Mouse (Mus musculus) bone marrow, adult 2 months (tissue): Measurements from ENCODE around the gene Immp2l. TPM values are rescaled to one million over a fixed set of nuclear protein-coding genes. Genes with fewer than 3 reads are reported as not detected.

ENCODE experiments used
- H3K27ac ChIP-seq: fragments of 200-500 bp; 2 replicates; pipeline ENCODE4 v1.5.1; 2012; ENCODE audit warnings: low read depth, mild to moderate bottlenecking, control low read depth, inconsistent platforms, low read length; ENCODE audit not compliant: control insufficient read depth, poor library complexity, insufficient read depth
- H3K4me1 ChIP-seq: fragments of 200-500 bp; 2 replicates; pipeline ENCODE4 v1.6.1; 2011; ENCODE audit warnings: low read length; ENCODE audit not compliant: control insufficient read depth, insufficient read depth
- H3K4me3 ChIP-seq: fragments of 200-500 bp; replicated peaks from 2 replicates; pipeline ENCODE3; 2011; ENCODE audit warnings: mild to moderate bottlenecking, low read depth, low read length, control low read depth; ENCODE audit not compliant: control insufficient read depth
- CTCF ChIP-seq: fragments of 200-500 bp; IDR thresholded peaks from 2 replicates; pipeline ENCODE4 v1.5.1; 2011; ENCODE audit warnings: low read length, control low read depth; ENCODE audit not compliant: control insufficient read depth, insufficient read depth
- POLR2A ChIP-seq: fragments of 200-500 bp; IDR thresholded peaks from 2 replicates; pipeline ENCODE4 v1.6.1; 2011; ENCODE audit warnings: low read depth, mild to moderate bottlenecking, control low read depth, low read length, borderline replicate concordance; ENCODE audit not compliant: control insufficient read depth
- WGBS: fragments of 180-500 bp; shearing (Covaris S2); methylation state at CpG from one replicate; pipeline ENCODE4 v1.1.7; 2018; 5-methylcytosine and 5-hydroxymethylcytosine counted together
- polyA plus RNA-seq: library from polyadenylated mRNA; stranded (reverse); fragments of >200 nt; gene quantifications from 2 replicates; pipeline ENCODE4 v1.2.4, GENCODE M21; 2011; ENCODE audit warnings: low replicate concordance; ENCODE audit not compliant: missing spikeins, insufficient read depth, insufficient read length

The Immp2l gene
- polyA plus RNA-seq, 1 experiment = not detected

- Histone ChIP-seq H3K27ac (no peak overlapping the region), H3K4me1 (no peaks in the 10 kb centered on the region), H3K4me3 (no peak overlapping the region)
- TF ChIP-seq POLR2A (no peak), CTCF (no peak)
- 67% methylated on average over 6 of the region's 6 CpGs for WGBS
Observed at GRCm38 (mm10) chr12:41469096-41469801, 445.4 kb downstream of the Immp2l start.

- 27% methylated on average over 2 of the region's 2 CpGs for WGBS
- no peak overlapping the region for H3K27ac ChIP-seq
- no peaks in the 10 kb centered on the region for H3K4me1 ChIP-seq
- TF ChIP-seq CTCF (no peak), POLR2A (no peak)
- H3K4me3 ChIP-seq = no peak overlapping the region
Observed at GRCm38 (mm10) chr12:41481486-41481885, 457.6 kb downstream of the Immp2l start.

GRCm38 (mm10) chr12:41483091-41483592, 459.3 kb downstream of the Immp2l start:
- TF ChIP-seq CTCF (no peak), POLR2A (no peak)
- H3K4me1 ChIP-seq = no peaks in the 10 kb centered on the region
- no peak overlapping the region for H3K27ac ChIP-seq
- WGBS = 68% methylated on average over 5 of the region's 5 CpGs
- H3K4me3 ChIP-seq = no peak overlapping the region

- TF ChIP-seq POLR2A (no peak), CTCF (no peak)
- Histone ChIP-seq H3K4me1 (no peaks in the 10 kb centered on the region), H3K4me3 (peak overlapping the region; percentile 37), H3K27ac (no peak overlapping the region)
- 5% methylated on average over 23 of the region's 23 CpGs for WGBS
Observed at GRCm38 (mm10) chr12:41483593-41484451, 459.9 kb downstream of the Immp2l start.

- no peak overlapping the region for H3K27ac ChIP-seq
- no peak for TF ChIP-seq POLR2A
- no peak for TF ChIP-seq CTCF
- no peaks in the 10 kb centered on the region for H3K4me1 ChIP-seq
- no peak overlapping the region for H3K4me3 ChIP-seq
- 9% methylated on average over 16 of the region's 16 CpGs for WGBS
Observed at GRCm38 (mm10) chr12:41484689-41485511, 461.0 kb downstream of the Immp2l start.

- H3K4me1 ChIP-seq = no peaks in the 10 kb centered on the region
- WGBS = 8% methylated on average over 12 of the region's 12 CpGs
- H3K4me3 ChIP-seq = peak overlapping the region; percentile 32
- no peak for TF ChIP-seq CTCF
- TF ChIP-seq POLR2A = no peak
- H3K27ac ChIP-seq = no peak overlapping the region
Observed at GRCm38 (mm10) chr12:41485512-41486215, 461.8 kb downstream of the Immp2l start.

- Histone ChIP-seq H3K27ac (no peak within 1 kb of the TSS), H3K4me3 (peak within 1 kb of the TSS; percentile 32), H3K4me1 (no peaks in the 10 kb centered on the region)
- WGBS = 88% methylated on average over 1 of the region's 1 CpGs
- TF ChIP-seq CTCF = no peak
- TF ChIP-seq POLR2A = no peak
Observed at GRCm38 (mm10) chr12:41486331-41486730, 462.4 kb downstream of the Immp2l start, which contains the start of gene Lrrn3. Gene Lrrn3 (minus strand): TSS chr12:41486431.
